Mouse (Mus musculus): ENCODE measurements around the gene Prss27.

DNA sequence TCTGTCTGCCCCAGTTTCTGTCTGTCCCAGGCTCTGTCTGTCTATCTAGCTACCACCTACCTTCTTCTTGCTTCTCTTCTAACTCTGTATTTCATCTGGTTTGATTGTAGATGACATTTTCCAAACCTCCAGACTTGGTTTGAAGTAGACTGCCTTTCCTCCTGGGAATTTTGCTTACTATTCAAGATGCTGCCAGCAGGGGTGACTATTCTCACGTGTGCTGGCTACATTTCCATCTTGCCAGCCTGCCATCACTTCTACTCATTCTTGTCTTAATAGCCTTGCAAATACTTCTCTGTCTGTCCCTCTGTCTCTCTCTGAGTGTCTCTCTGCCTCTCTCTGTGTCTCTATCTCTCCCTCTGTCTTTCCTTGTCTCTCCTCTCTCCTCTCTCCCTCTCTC lies 42.5 kb upstream of the Prss27 start:
- no peak for TF ChIP-seq FLI1 (IDR thresholded peaks at IDR 0.05; ENCODE audit: low read length)
- no peak for TF ChIP-seq GATA1 (IDR thresholded peaks at IDR 0.05; ENCODE audit: borderline replicate concordance, low read length)

Data from megakaryocyte, embryonic 14.5 days (primary cell).